Mouse (Mus musculus) kidney, embryonic 14.5 days (tissue): ENCODE measurements around the gene Kcnh1. TPM values are rescaled to one million over a fixed set of nuclear protein-coding genes. Genes with fewer than 3 reads are reported as not detected.

Experiments
- ATAC-seq: fragments of 200-750 bp; cut with Nextera tagmentation; 2 replicates; pipeline ENCODE4 v1.8.0; 2017; ENCODE audit warnings: moderate number of reproducible peaks, mild to moderate bottlenecking, moderate TSS enrichment, moderate library complexity; ENCODE audit not compliant: low FRiP score, low TSS enrichment
- H3K27ac ChIP-seq: fragments of 300-500 bp; sonication (generic); 2 replicates; pipeline ENCODE4 v1.5.1; 2014; ENCODE audit warnings: low read depth, mild to moderate bottlenecking, low read length, moderate library complexity, mixed read lengths
- H3K27me3 ChIP-seq: fragments of 300-500 bp; sonication (generic); 2 replicates; pipeline ENCODE4 v1.6.1; 2014; ENCODE audit warnings: mild to moderate bottlenecking, low read length; ENCODE audit not compliant: control insufficient read depth, insufficient read depth
- H3K36me3 ChIP-seq: fragments of 300-500 bp; sonication (generic); 2 replicates; pipeline ENCODE4 v1.6.1; 2014; ENCODE audit warnings: low read length, mixed read lengths; ENCODE audit not compliant: control insufficient read depth, insufficient read depth
- H3K4me1 ChIP-seq: fragments of 300-500 bp; sonication (generic); 2 replicates; pipeline ENCODE4 v1.6.1; 2014; ENCODE audit warnings: low read length, mixed read lengths; ENCODE audit not compliant: control insufficient read depth, insufficient read depth
- H3K4me2 ChIP-seq: fragments of 300-500 bp; sonication (generic); replicated peaks from 2 replicates; pipeline ENCODE4 v1.6.1; 2014; ENCODE audit warnings: low read depth, mild to moderate bottlenecking, low read length
- H3K4me3 ChIP-seq: fragments of 300-500 bp; sonication (generic); 2 replicates; pipeline ENCODE4 v1.5.1; 2014; ENCODE audit warnings: mild to moderate bottlenecking, low read length
- H3K9ac ChIP-seq: fragments of 300-500 bp; sonication (generic); 2 replicates; pipeline ENCODE4 v1.6.1; 2014; ENCODE audit warnings: low read depth, mild to moderate bottlenecking, low read length, moderate library complexity
- H3K9me3 ChIP-seq: fragments of 300-500 bp; sonication (generic); 2 replicates; pipeline ENCODE4 v1.6.1; 2016; ENCODE audit warnings: low read length; ENCODE audit not compliant: control insufficient read depth
- WGBS: fragments of 180-500 bp; shearing (Covaris S2); extraction: QIAGEN DNeasy Blood & Tissue Kit; methylation state at CpG from one replicate; pipeline ENCODE4 v1.1.7; 2014; 5-methylcytosine and 5-hydroxymethylcytosine counted together
- polyA plus RNA-seq: library from polyadenylated mRNA; unstranded; fragments of >200 nt; fragmentation: Nextera tagmentation; extraction: Ambion mirVana; gene quantifications from 2 replicates; pipeline ENCODE4 v1.2.1, GENCODE M21; 2014

Gene Kcnh1
- polyA plus RNA-seq, 1 experiment from 2014 or later: 0.70 TPM

DNA sequence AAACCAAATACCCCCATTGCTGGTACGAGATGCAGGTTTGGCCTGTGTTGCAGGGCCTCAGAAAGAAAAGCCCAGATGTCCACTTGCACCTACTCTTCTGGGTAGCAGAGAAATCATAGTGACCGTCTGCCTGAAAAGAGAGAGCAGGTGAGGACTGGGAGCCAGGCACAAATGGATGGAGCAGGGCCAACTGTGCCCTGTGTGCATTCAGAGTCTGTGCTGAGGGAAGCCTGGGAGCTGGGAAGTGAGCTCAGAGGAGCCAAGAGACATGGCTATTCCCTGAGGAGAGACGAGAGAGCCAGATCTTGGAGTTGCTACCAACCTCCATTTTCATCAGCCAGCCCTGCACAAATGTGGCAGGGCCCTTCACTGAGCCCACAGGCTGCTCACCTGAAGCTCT, 93.8 kb downstream of the Kcnh1 start:
- no peaks in the 10 kb centered on the region for H3K4me1 ChIP-seq
- no peaks in the 10 kb centered on the region for H3K9me3 ChIP-seq
- H3K9ac ChIP-seq: no peak overlapping the region
- no peak overlapping the region for H3K4me2 ChIP-seq
- H3K27me3 ChIP-seq: no peaks in the 10 kb centered on the region
- ATAC-seq: no peak
- WGBS: 78% methylated on average over 3 of the region's 3 CpGs
- no peak overlapping the region for H3K4me3 ChIP-seq
- no peaks in the 10 kb centered on the region for H3K36me3 ChIP-seq
- H3K27ac ChIP-seq: no peak overlapping the region

DNA sequence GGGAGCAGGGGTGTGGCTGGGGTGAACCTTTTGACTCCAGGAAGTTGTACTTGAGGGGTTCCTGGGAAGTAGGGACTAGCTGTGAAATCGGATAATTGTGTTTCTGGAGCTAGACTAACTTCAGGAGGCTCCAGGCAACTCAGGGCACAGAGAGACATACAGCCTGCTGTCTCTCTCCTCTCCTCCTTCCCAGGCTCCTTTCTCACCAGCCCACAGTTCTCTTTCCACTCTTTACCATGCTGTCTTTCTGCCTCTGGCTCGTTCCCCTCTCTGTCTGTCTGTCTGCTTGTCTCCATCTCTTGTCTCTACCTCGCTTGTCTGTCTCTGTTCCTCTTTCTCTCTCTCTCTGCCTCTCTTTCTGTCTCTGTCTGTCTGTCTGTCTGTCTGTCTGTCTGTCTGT, 94.4 kb downstream of the Kcnh1 start:
- Histone ChIP-seq H3K4me2 (no peak overlapping the region), H3K27me3 (no peaks in the 10 kb centered on the region), H3K4me3 (no peak overlapping the region), H3K9me3 (no peaks in the 10 kb centered on the region), H3K36me3 (no peaks in the 10 kb centered on the region), H3K9ac (no peak overlapping the region), H3K4me1 (no peaks in the 10 kb centered on the region), H3K27ac (no peak overlapping the region)
- ATAC-seq: no peak
- 68% methylated on average over 3 of the region's 3 CpGs for WGBS

DNA sequence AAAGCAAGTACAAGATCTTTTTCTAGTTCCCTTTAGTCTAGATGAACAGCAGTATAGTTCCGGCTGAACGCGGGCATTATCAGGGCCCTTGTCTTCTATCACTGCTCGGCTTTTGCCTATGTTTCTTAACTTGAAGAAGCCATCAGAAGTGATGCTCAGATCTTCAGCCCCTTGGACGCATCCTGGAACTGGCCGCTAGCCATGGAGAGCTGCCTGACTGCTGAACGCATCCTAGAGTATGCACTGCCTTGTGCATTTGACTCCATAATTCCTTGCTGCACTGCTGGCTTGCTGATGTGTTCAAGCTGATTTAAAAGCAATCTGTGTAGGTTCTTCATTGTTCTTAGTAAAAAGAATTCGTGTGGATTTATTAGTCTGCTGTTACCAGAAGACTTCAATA, 97.9 kb downstream of the Kcnh1 start:
- Histone ChIP-seq H3K4me2 (no peak overlapping the region), H3K36me3 (no peaks in the 10 kb centered on the region), H3K27ac (no peak overlapping the region), H3K4me3 (no peak overlapping the region), H3K9ac (no peak overlapping the region), H3K4me1 (no peaks in the 10 kb centered on the region), H3K9me3 (no peaks in the 10 kb centered on the region), H3K27me3 (no peaks in the 10 kb centered on the region)
- 89% methylated on average over 8 of the region's 8 CpGs for WGBS
- ATAC-seq: no peak

- Histone ChIP-seq H3K27me3 (no peaks in the 10 kb centered on the region), H3K4me2 (no peak overlapping the region), H3K9ac (no peak overlapping the region), H3K4me1 (no peaks in the 10 kb centered on the region), H3K27ac (no peak overlapping the region), H3K36me3 (no peaks in the 10 kb centered on the region), H3K9me3 (no peaks in the 10 kb centered on the region), H3K4me3 (no peak overlapping the region)
- WGBS: 51% methylated on average over 3 of the region's 3 CpGs
- ATAC-seq: no peak
Observed at GRCm38 (mm10) chr1:192291286-192291685, 100.7 kb downstream of the Kcnh1 start.

DNA sequence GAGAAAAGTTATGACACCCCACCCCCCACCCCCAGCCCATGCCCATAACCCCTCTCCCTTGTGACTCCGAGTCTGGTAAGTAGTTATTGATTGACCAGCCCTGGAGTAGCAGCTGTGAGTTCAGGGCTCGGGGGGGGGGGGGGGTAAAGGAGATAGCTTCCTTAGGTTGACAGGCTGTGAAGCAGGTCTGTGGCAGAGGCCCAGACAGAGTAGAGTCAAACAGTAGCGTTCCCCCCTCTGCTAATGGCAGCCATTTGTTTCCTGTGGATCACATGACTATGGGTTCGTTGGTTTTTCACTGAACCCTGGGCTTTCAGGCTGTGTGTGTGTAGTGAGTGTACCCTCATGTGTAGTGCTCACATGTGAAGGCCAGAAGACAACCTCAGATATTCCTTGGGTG, 102.8 kb downstream of the Kcnh1 start:
- Histone ChIP-seq H3K4me3 (no peak overlapping the region), H3K27me3 (no peaks in the 10 kb centered on the region), H3K4me2 (no peak overlapping the region), H3K27ac (no peak overlapping the region), H3K4me1 (no peaks in the 10 kb centered on the region), H3K36me3 (no peaks in the 10 kb centered on the region), H3K9ac (no peak overlapping the region), H3K9me3 (no peaks in the 10 kb centered on the region)
- no peak for ATAC-seq
- WGBS: 31% methylated on average over 4 of the region's 4 CpGs

DNA sequence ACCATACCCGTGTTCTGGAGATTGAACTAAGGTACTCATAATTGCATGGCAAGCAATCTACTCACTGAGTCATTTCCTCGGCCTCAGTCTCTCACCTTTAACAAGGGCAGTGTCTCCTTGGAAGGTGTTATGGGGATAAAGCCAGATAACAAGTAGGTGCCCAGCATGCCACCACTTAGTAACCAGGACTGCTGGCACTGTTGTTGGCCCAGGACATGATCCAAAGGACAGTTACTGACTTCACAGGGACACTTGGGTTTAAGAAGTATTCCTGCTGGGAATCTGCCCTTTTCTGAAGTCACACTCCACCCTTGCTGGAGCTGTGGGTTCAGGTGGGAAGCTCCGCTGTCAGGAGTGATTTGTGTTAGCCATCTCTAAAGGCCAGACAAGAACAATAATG, 103.3 kb downstream of the Kcnh1 start:
- no peak for ATAC-seq
- Histone ChIP-seq H3K9me3 (no peaks in the 10 kb centered on the region), H3K36me3 (no peaks in the 10 kb centered on the region), H3K9ac (no peak overlapping the region), H3K27ac (no peak overlapping the region), H3K4me1 (no peaks in the 10 kb centered on the region), H3K4me3 (no peak overlapping the region), H3K4me2 (no peak overlapping the region), H3K27me3 (no peaks in the 10 kb centered on the region)
- WGBS: 90% methylated on average over 3 of the region's 3 CpGs

- Histone ChIP-seq H3K4me1 (no peaks in the 10 kb centered on the region), H3K27me3 (no peaks in the 10 kb centered on the region), H3K4me2 (no peak overlapping the region), H3K36me3 (no peaks in the 10 kb centered on the region), H3K4me3 (no peak overlapping the region), H3K27ac (no peak overlapping the region), H3K9ac (no peak overlapping the region), H3K9me3 (no peaks in the 10 kb centered on the region)
- 66% methylated on average over 11 of the region's 11 CpGs for WGBS
- ATAC-seq: no peak
Observed at GRCm38 (mm10) chr1:192295243-192295860, 104.8 kb downstream of the Kcnh1 start.

GRCm38 (mm10) chr1:192295902-192296301, 105.3 kb downstream of the Kcnh1 start:
- Histone ChIP-seq H3K4me2 (no peak overlapping the region), H3K4me3 (no peak overlapping the region), H3K9ac (no peak overlapping the region), H3K9me3 (no peaks in the 10 kb centered on the region), H3K4me1 (no peaks in the 10 kb centered on the region), H3K36me3 (no peaks in the 10 kb centered on the region), H3K27me3 (no peaks in the 10 kb centered on the region), H3K27ac (no peak overlapping the region)
- no peak for ATAC-seq

- WGBS: 82% methylated on average over 5 of the region's 5 CpGs
- H3K4me2 ChIP-seq: no peak overlapping the region
- no peaks in the 10 kb centered on the region for H3K27me3 ChIP-seq
- no peak overlapping the region for H3K9ac ChIP-seq
- H3K9me3 ChIP-seq: no peaks in the 10 kb centered on the region
- H3K4me1 ChIP-seq: no peaks in the 10 kb centered on the region
- no peak for ATAC-seq
- no peak overlapping the region for H3K4me3 ChIP-seq
- no peaks in the 10 kb centered on the region for H3K36me3 ChIP-seq
- no peak overlapping the region for H3K27ac ChIP-seq
Observed at GRCm38 (mm10) chr1:192297481-192298128, 107.0 kb downstream of the Kcnh1 start.
